Mouse (Mus musculus): ENCODE results near the gene Tinag. TPM values are rescaled to one million over a fixed set of nuclear protein-coding genes. Genes with fewer than 3 reads are reported as not detected.
A peak's percentile ranks its signal among the peaks of the same experiment; 100 is the strongest.
"Not testable (repeated sequence)": the region's sequence is repeated elsewhere in the genome, so short reads cannot be mapped to it uniquely, and the experiment has no call there.

The Tinag gene
- polyA plus RNA-seq (2012; rRNA removed), result 2.8 and 5.2 TPM in 2 replicates

GRCm38 (mm10) chr9:77045585-77045984 is at the start of gene Tinag:
Tinag (minus strand) TSS chr9:77045794.
- Histone ChIP-seq H3K4me3 (replicated peaks; ENCODE audit: extremely low read depth, low read depth, low read length) (peak within 1 kb of the TSS; percentile 45), H3K4me1 (ENCODE audit: control insufficient read depth, insufficient read depth, low read length) (no peaks in the 10 kb centered on the region)
- TF ChIP-seq CTCF (IDR thresholded peaks at IDR 0.05; ENCODE audit: insufficient read depth, low read length), result no peak
- TF ChIP-seq POLR2A (IDR thresholded peaks at IDR 0.05; ENCODE audit: borderline replicate concordance, extremely low read depth, low read depth, low read length), result no peak
- WGBS, result 33% methylated on average over 2 of the region's 2 CpGs
- DNase-seq, result no peak

GRCm38 (mm10) chr9:77083221-77083620 is 37.6 kb upstream of the Tinag start:
- H3K4me3 ChIP-seq (replicated peaks; ENCODE audit: extremely low read depth, low read depth, low read length); H3K4me1 ChIP-seq (ENCODE audit: control insufficient read depth, insufficient read depth, low read length); DNase-seq: not testable (repeated sequence)
- WGBS, result 73% methylated on average over 1 of the region's 1 CpGs

- TF ChIP-seq CTCF (IDR thresholded peaks at IDR 0.05; ENCODE audit: insufficient read depth, low read length), result no peak
- TF ChIP-seq POLR2A (IDR thresholded peaks at IDR 0.05; ENCODE audit: borderline replicate concordance, extremely low read depth, low read depth, low read length), result no peak
- Histone ChIP-seq H3K4me1 (ENCODE audit: control insufficient read depth, insufficient read depth, low read length) (no peaks in the 10 kb centered on the region), H3K4me3 (replicated peaks; ENCODE audit: extremely low read depth, low read depth, low read length) (no peak overlapping the region)
- DNase-seq, result no peak
- 66% methylated on average over 2 of the region's 2 CpGs for WGBS
Observed at GRCm38 (mm10) chr9:77071676-77072075, 26.1 kb upstream of the Tinag start.

GRCm38 (mm10) chr9:77056611-77057010 is 11.0 kb upstream of the Tinag start:
- Histone ChIP-seq H3K4me3 (replicated peaks; ENCODE audit: extremely low read depth, low read depth, low read length) (no peak overlapping the region), H3K4me1 (ENCODE audit: control insufficient read depth, insufficient read depth, low read length) (no peaks in the 10 kb centered on the region; the same call in 1 of the 2 replicates)
- no peak for DNase-seq
- TF ChIP-seq CTCF (IDR thresholded peaks at IDR 0.05; ENCODE audit: insufficient read depth, low read length), result no peak
- no peak for TF ChIP-seq POLR2A (IDR thresholded peaks at IDR 0.05; ENCODE audit: borderline replicate concordance, extremely low read depth, low read depth, low read length)
- 57% methylated on average over 4 of the region's 4 CpGs for WGBS

- WGBS, result 77% methylated on average over 9 of the region's 9 CpGs
- no peak for DNase-seq
- no peak overlapping the region for H3K4me3 ChIP-seq (replicated peaks; ENCODE audit: extremely low read depth, low read depth, low read length)
- no peak for TF ChIP-seq POLR2A (IDR thresholded peaks at IDR 0.05; ENCODE audit: borderline replicate concordance, extremely low read depth, low read depth, low read length)
- TF ChIP-seq CTCF (IDR thresholded peaks at IDR 0.05; ENCODE audit: insufficient read depth, low read length), result no peak
- H3K4me1 ChIP-seq (ENCODE audit: control insufficient read depth, insufficient read depth, low read length), result no peaks in the 10 kb centered on the region; the same call in 1 of the 2 replicates
Observed at GRCm38 (mm10) chr9:77054426-77055193, 9.0 kb upstream of the Tinag start.

- no peaks in the 10 kb centered on the region for H3K4me1 ChIP-seq (ENCODE audit: control insufficient read depth, insufficient read depth, low read length)
- 64% methylated on average over 2 of the region's 2 CpGs for WGBS
Observed at GRCm38 (mm10) chr9:77051406-77051805, 5.8 kb upstream of the Tinag start.

GRCm38 (mm10) chr9:77049669-77050068 is 4.1 kb upstream of the Tinag start:
- TF ChIP-seq CTCF (IDR thresholded peaks at IDR 0.05; ENCODE audit: insufficient read depth, low read length) (no peak), POLR2A (IDR thresholded peaks at IDR 0.05; ENCODE audit: borderline replicate concordance, extremely low read depth, low read depth, low read length) (no peak)
- no peak overlapping the region for H3K4me3 ChIP-seq (replicated peaks; ENCODE audit: extremely low read depth, low read depth, low read length)
- DNase-seq, result no peak
- no peaks in the 10 kb centered on the region for H3K4me1 ChIP-seq (ENCODE audit: control insufficient read depth, insufficient read depth, low read length)
- WGBS, result 59% methylated on average over 2 of the region's 2 CpGs

More at GRCm38 (mm10) chr9:77051406-77051805, 5.8 kb upstream of the Tinag start:
- no peak for DNase-seq
- H3K4me3 ChIP-seq (replicated peaks; ENCODE audit: extremely low read depth, low read depth, low read length), result no peak overlapping the region
- TF ChIP-seq POLR2A (IDR thresholded peaks at IDR 0.05; ENCODE audit: borderline replicate concordance, extremely low read depth, low read depth, low read length) (no peak), CTCF (IDR thresholded peaks at IDR 0.05; ENCODE audit: insufficient read depth, low read length) (no peak)

GRCm38 (mm10) chr9:77046067-77046715 is 597 bp upstream of the Tinag start:
- TF ChIP-seq POLR2A (IDR thresholded peaks at IDR 0.05; ENCODE audit: borderline replicate concordance, extremely low read depth, low read depth, low read length) (no peak), CTCF (IDR thresholded peaks at IDR 0.05; ENCODE audit: insufficient read depth, low read length) (no peak)
- 46% methylated on average over 5 of the region's 5 CpGs for WGBS
- no peak for DNase-seq
- no peak overlapping the region for H3K4me3 ChIP-seq (replicated peaks; ENCODE audit: extremely low read depth, low read depth, low read length)
- no peaks in the 10 kb centered on the region for H3K4me1 ChIP-seq (ENCODE audit: control insufficient read depth, insufficient read depth, low read length)

- WGBS, result 41% methylated on average over 2 of the region's 2 CpGs
Observed at GRCm38 (mm10) chr9:77035361-77035760, 10.2 kb downstream of the Tinag start.

More at GRCm38 (mm10) chr9:77035361-77035760, 10.2 kb downstream of the Tinag start:
- no peak for DNase-seq
- no peak overlapping the region for H3K4me3 ChIP-seq (replicated peaks; ENCODE audit: extremely low read depth, low read depth, low read length)
- TF ChIP-seq CTCF (IDR thresholded peaks at IDR 0.05; ENCODE audit: insufficient read depth, low read length), result no peak
- TF ChIP-seq POLR2A (IDR thresholded peaks at IDR 0.05; ENCODE audit: borderline replicate concordance, extremely low read depth, low read depth, low read length), result no peak
- no peaks in the 10 kb centered on the region for H3K4me1 ChIP-seq (ENCODE audit: control insufficient read depth, insufficient read depth, low read length)

Data from lung, adult 2 months (tissue).